Mouse (Mus musculus) E14TG2a.4 (cell line): Measurements from ENCODE around the gene Gm49366.

Source experiments
- CTCF ChIP-seq: conservative IDR thresholded peaks from 2 replicates; pipeline ENCODE4 v1.5.1; 2014; ENCODE audit warnings: low read length
- NANOG ChIP-seq: IDR thresholded peaks from 2 replicates; pipeline ENCODE4 v1.6.1; 2014; ENCODE audit warnings: borderline replicate concordance, low read length, mixed read lengths

DNA sequence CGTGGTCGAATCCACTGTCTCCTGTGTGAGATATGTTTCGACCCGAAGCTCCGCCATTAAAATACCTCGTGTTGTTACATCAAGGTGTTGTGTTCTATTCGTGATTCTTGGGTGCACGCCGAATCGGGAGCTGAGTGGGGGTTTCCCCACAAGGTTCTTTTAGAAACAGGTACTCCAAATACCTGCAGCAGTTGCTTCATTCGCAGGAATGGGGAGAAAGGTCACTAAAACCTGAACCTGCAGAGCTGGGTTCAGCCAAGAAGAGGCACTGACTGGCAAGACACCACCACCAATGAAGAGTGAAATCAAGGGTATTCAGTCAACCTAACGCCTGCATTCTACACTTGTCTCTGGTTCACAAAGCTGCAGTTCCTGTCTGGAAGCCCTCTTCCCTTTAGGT lies 30.5 kb upstream of the Gm49366 start:
- no peak for TF ChIP-seq CTCF
- TF ChIP-seq NANOG: no peak
